Mouse (Mus musculus): ENCODE data around the gene Gm11567. TPM values are rescaled to one million over a fixed set of nuclear protein-coding genes. Genes with fewer than 3 reads are reported as not detected.

Gene Gm11567
- polyA plus RNA-seq (2014; fragmentation: Illumina TruSeq; extraction: RNeasy Lipid Tissue Mini Kit (QIAGEN cat#74804); ENCODE audit: insufficient read depth, low read depth, low replicate concordance) = not detected

DNA sequence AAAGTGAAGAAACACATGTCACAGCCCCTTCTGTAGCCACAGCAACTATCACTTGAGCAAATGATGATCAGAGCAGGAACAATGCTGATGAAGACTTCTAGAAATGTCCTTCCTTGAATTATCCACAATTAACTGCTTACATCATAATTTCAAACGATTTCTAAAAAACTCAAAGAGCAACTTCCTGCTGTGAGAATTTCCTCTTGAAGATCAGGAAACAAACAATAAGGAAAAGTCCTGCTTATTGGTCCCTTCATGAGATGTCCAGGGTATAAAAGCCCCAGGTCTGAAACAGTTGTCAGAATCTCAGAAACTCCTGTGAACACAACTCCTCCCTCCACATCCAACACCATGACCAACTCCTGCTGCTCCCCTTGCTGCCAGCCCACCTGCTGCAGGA, at the start of gene Gm11567:
Gene Gm11567 (plus strand): TSS at position 301 of the 400 bp plus-strand sequence.

DNA sequence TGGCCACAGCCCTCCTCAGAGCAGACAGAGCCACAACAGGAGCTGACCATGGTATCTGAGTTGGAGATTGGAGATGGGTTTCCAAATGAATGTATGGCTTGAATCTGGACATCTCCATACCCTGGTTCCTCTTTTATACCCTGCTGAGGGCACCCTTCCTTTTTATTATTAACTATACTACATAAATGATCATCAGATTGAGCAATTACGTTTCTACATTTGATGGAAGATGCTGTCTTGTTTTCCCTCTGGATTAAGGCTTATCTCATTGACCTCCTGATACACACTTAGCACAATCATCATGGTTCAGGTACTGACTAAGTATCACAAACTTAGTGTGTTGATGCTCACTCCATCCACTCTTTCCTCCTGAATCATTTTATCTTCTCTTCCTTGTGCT, 41.0 kb upstream of the Gm11567 start, which contains the start of gene 2300003K06Rik:
Gene 2300003K06Rik (minus strand): TSS at position 101 of the 400 bp plus-strand sequence.

DNA sequence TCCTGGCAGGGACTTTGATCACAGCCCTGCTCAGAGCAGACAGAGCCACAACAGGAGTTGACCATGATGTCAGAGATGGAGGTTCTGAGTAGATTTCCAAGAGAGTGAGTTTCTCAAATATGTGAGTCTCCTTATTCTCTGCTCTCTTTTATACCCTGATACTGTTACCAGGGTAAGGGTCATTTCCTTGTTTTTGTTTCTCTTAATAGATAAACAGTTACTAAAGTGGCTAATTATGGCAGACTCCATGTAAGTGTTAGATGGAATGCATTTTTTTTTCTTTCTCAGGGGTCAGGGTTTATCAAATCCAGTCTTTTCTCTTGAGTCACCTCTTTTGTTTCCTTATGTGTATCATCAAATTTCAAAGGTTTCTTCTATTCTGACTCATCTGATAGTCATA, 27.5 kb upstream of the Gm11567 start, which contains the start of gene Krtap4-16:
Gene Krtap4-16 (minus strand): TSS at position 101 of the 400 bp plus-strand sequence.

DNA sequence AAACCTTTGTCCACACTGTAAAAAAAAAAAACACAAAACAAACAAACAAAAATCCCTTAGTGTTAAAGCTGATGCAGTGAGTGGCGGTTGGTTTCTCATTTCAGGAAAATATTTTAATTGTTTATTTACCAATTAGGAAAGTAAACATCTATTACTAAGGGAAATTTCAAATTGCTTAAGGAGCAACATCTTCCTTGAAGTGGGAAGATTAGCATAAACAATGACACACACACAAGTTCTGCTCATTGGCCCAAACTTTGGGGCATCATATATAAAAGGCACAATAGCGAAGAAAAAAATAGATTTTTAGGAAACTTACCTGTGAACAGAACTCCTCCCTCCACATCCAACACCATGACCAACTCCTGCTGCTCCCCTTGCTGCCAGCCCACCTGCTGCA, 21.4 kb upstream of the Gm11567 start, which contains the start of gene Gm11568:
Gene Gm11568 (plus strand): TSS at position 301 of the 400 bp plus-strand sequence.

DNA sequence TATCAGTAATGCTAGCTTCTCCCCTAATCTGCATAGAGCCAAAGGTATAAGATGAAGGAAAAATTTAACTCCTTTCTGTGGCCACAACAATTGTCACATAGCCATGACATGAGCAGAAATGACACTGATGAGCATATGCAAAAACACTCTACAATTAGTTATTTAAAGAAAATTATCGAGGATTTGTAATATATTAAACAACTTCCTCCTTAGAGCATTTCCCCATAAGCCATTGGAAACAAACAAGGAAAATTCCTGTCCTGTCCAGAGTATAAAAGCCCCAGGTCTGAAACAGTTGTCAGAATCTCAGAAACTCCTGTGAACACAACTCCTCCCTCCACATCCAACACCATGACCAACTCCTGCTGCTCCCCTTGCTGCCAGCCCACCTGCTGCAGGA, 14.8 kb upstream of the Gm11567 start, which contains the start of gene Gm11559:
Gene Gm11559 (plus strand): TSS at position 301 of the 400 bp plus-strand sequence.

DNA sequence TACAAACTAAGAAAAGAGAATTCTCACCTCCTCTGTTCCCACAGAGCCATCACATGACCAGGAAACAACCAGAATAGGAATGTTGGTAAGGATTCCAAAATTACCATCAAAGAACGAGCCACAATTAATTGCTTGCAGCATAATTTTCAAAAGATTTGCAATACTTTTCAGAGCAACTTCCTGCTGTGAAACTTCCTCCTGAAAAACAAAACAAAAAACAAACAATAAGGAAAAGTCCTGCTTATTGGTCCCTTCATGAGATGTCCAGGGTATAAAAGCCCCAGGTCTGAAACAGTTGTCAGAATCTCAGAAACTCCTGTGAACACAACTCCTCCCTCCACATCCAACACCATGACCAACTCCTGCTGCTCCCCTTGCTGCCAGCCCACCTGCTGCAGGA, 5.9 kb upstream of the Gm11567 start, which contains the start of gene Krtap9-1:
Gene Krtap9-1 (plus strand): TSS at position 301 of the 400 bp plus-strand sequence.

DNA sequence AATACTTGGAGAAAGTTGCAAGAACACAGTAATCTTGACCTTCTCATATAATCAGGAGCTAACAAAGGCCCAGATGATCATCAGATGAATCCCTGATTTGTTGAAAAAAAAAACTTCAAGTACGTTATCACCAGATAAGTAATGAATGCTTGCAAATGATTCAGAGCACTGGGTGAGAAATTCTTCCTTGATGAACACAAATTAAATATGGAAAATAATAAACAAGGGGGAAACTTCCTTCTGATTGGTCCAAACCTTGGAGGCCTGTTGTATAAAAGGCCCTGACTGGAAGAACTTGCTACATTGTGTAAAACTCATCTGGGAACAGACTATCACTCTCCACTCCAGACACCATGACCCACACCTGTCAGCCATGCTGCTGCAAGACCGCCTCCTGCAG, 28.6 kb downstream of the Gm11567 start, which contains the start of gene Krtap31-1:
Gene Krtap31-1 (plus strand): TSS at position 301 of the 400 bp plus-strand sequence.

DNA sequence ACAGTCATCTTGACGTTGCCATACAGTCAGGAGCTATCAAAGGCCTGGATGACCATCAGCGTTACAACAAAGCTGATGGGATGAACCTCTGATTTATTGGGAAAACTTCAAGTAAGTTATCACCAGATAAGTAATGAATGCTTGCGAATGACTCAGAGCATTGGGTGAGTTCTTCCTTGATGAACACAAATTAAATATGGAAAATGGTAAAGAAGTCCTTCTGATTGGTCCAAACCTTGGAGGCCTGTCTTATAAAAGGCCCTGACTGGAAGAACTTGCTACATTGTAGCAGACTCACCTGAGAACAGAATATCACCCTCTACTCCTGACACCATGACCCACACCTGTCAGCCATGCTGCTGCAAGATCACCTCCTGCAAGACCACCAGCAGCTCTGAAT, 35.5 kb downstream of the Gm11567 start, which contains the start of gene Gm11565:
Gene Gm11565 (plus strand): TSS at position 301 of the 400 bp plus-strand sequence.

Other genes with a start within 250 kb of the Gm11567 start
- not detected for gene Krtap4-2, start 244.1 kb upstream of the Gm11567 start, polyA plus RNA-seq (2014; fragmentation: Illumina TruSeq; extraction: RNeasy Lipid Tissue Mini Kit (QIAGEN cat#74804); ENCODE audit: insufficient read depth, low read depth, low replicate concordance)
- not detected for gene Krtap4-7, start 235.1 kb upstream of the Gm11567 start, polyA plus RNA-seq (2014; fragmentation: Illumina TruSeq; extraction: RNeasy Lipid Tissue Mini Kit (QIAGEN cat#74804); ENCODE audit: insufficient read depth, low read depth, low replicate concordance)
- not detected for gene Gm11555, start 229.0 kb upstream of the Gm11567 start, polyA plus RNA-seq (2014; fragmentation: Illumina TruSeq; extraction: RNeasy Lipid Tissue Mini Kit (QIAGEN cat#74804); ENCODE audit: insufficient read depth, low read depth, low replicate concordance)
- not detected for gene Gm11563, start 220.2 kb upstream of the Gm11567 start, polyA plus RNA-seq (2014; fragmentation: Illumina TruSeq; extraction: RNeasy Lipid Tissue Mini Kit (QIAGEN cat#74804); ENCODE audit: insufficient read depth, low read depth, low replicate concordance)
- not detected for gene Krtap4-6, start 213.2 kb upstream of the Gm11567 start, polyA plus RNA-seq (2014; fragmentation: Illumina TruSeq; extraction: RNeasy Lipid Tissue Mini Kit (QIAGEN cat#74804); ENCODE audit: insufficient read depth, low read depth, low replicate concordance)
- gene Gm14190, start 188.4 kb upstream of the Gm11567 start, polyA plus RNA-seq (2014; fragmentation: Illumina TruSeq; extraction: RNeasy Lipid Tissue Mini Kit (QIAGEN cat#74804); ENCODE audit: insufficient read depth, low read depth, low replicate concordance) = not detected
- gene Gm14180, start 144.9 kb upstream of the Gm11567 start, polyA plus RNA-seq (2014; fragmentation: Illumina TruSeq; extraction: RNeasy Lipid Tissue Mini Kit (QIAGEN cat#74804); ENCODE audit: insufficient read depth, low read depth, low replicate concordance) = not detected
- not detected for gene Gm11595, start 106.3 kb upstream of the Gm11567 start, polyA plus RNA-seq (2014; fragmentation: Illumina TruSeq; extraction: RNeasy Lipid Tissue Mini Kit (QIAGEN cat#74804); ENCODE audit: insufficient read depth, low read depth, low replicate concordance)
- gene Krtap4-8, start 98.5 kb upstream of the Gm11567 start, polyA plus RNA-seq (2014; fragmentation: Illumina TruSeq; extraction: RNeasy Lipid Tissue Mini Kit (QIAGEN cat#74804); ENCODE audit: insufficient read depth, low read depth, low replicate concordance) = not detected
- not detected for gene Krtap4-9, start 94.0 kb upstream of the Gm11567 start, polyA plus RNA-seq (2014; fragmentation: Illumina TruSeq; extraction: RNeasy Lipid Tissue Mini Kit (QIAGEN cat#74804); ENCODE audit: insufficient read depth, low read depth, low replicate concordance)
- not detected for gene Gm11596, start 85.7 kb upstream of the Gm11567 start, polyA plus RNA-seq (2014; fragmentation: Illumina TruSeq; extraction: RNeasy Lipid Tissue Mini Kit (QIAGEN cat#74804); ENCODE audit: insufficient read depth, low read depth, low replicate concordance)
- not detected for gene Gm11569, start 80.3 kb upstream of the Gm11567 start, polyA plus RNA-seq (2014; fragmentation: Illumina TruSeq; extraction: RNeasy Lipid Tissue Mini Kit (QIAGEN cat#74804); ENCODE audit: insufficient read depth, low read depth, low replicate concordance)
- gene Gm11554, start 74.7 kb upstream of the Gm11567 start, polyA plus RNA-seq (2014; fragmentation: Illumina TruSeq; extraction: RNeasy Lipid Tissue Mini Kit (QIAGEN cat#74804); ENCODE audit: insufficient read depth, low read depth, low replicate concordance) = not detected
- gene Krtap4-13, start 69.3 kb upstream of the Gm11567 start, polyA plus RNA-seq (2014; fragmentation: Illumina TruSeq; extraction: RNeasy Lipid Tissue Mini Kit (QIAGEN cat#74804); ENCODE audit: insufficient read depth, low read depth, low replicate concordance) = not detected
- not detected for gene Gm11564, start 63.5 kb upstream of the Gm11567 start, polyA plus RNA-seq (2014; fragmentation: Illumina TruSeq; extraction: RNeasy Lipid Tissue Mini Kit (QIAGEN cat#74804); ENCODE audit: insufficient read depth, low read depth, low replicate concordance)
- gene 2300003K06Rik, start 41.1 kb upstream of the Gm11567 start, polyA plus RNA-seq (2014; fragmentation: Illumina TruSeq; extraction: RNeasy Lipid Tissue Mini Kit (QIAGEN cat#74804); ENCODE audit: insufficient read depth, low read depth, low replicate concordance) = not detected
- not detected for gene Krtap4-16, start 27.6 kb upstream of the Gm11567 start, polyA plus RNA-seq (2014; fragmentation: Illumina TruSeq; extraction: RNeasy Lipid Tissue Mini Kit (QIAGEN cat#74804); ENCODE audit: insufficient read depth, low read depth, low replicate concordance)
- not detected for gene Gm11568, start 21.3 kb upstream of the Gm11567 start, polyA plus RNA-seq (2014; fragmentation: Illumina TruSeq; extraction: RNeasy Lipid Tissue Mini Kit (QIAGEN cat#74804); ENCODE audit: insufficient read depth, low read depth, low replicate concordance)
- not detected for gene Gm11559, start 14.7 kb upstream of the Gm11567 start, polyA plus RNA-seq (2014; fragmentation: Illumina TruSeq; extraction: RNeasy Lipid Tissue Mini Kit (QIAGEN cat#74804); ENCODE audit: insufficient read depth, low read depth, low replicate concordance)
- gene Krtap9-1, start 5.8 kb upstream of the Gm11567 start, polyA plus RNA-seq (2014; fragmentation: Illumina TruSeq; extraction: RNeasy Lipid Tissue Mini Kit (QIAGEN cat#74804); ENCODE audit: insufficient read depth, low read depth, low replicate concordance) = not detected
- gene Krtap31-1, start 28.7 kb downstream of the Gm11567 start, polyA plus RNA-seq (2014; fragmentation: Illumina TruSeq; extraction: RNeasy Lipid Tissue Mini Kit (QIAGEN cat#74804); ENCODE audit: insufficient read depth, low read depth, low replicate concordance) = not detected
- gene Gm11565, start 35.6 kb downstream of the Gm11567 start, polyA plus RNA-seq (2014; fragmentation: Illumina TruSeq; extraction: RNeasy Lipid Tissue Mini Kit (QIAGEN cat#74804); ENCODE audit: insufficient read depth, low read depth, low replicate concordance) = not detected
- gene Krtap31-2, start 57.1 kb downstream of the Gm11567 start, polyA plus RNA-seq (2014; fragmentation: Illumina TruSeq; extraction: RNeasy Lipid Tissue Mini Kit (QIAGEN cat#74804); ENCODE audit: insufficient read depth, low read depth, low replicate concordance) = not detected
- not detected for gene Krtap9-5, start 69.3 kb downstream of the Gm11567 start, polyA plus RNA-seq (2014; fragmentation: Illumina TruSeq; extraction: RNeasy Lipid Tissue Mini Kit (QIAGEN cat#74804); ENCODE audit: insufficient read depth, low read depth, low replicate concordance)
- not detected for gene Krtap29-1, start 99.9 kb downstream of the Gm11567 start, polyA plus RNA-seq (2014; fragmentation: Illumina TruSeq; extraction: RNeasy Lipid Tissue Mini Kit (QIAGEN cat#74804); ENCODE audit: insufficient read depth, low read depth, low replicate concordance)
- not detected for gene Krtap16-1, start 107.4 kb downstream of the Gm11567 start, polyA plus RNA-seq (2014; fragmentation: Illumina TruSeq; extraction: RNeasy Lipid Tissue Mini Kit (QIAGEN cat#74804); ENCODE audit: insufficient read depth, low read depth, low replicate concordance)
- gene Krtap17-1, start 114.8 kb downstream of the Gm11567 start, polyA plus RNA-seq (2014; fragmentation: Illumina TruSeq; extraction: RNeasy Lipid Tissue Mini Kit (QIAGEN cat#74804); ENCODE audit: insufficient read depth, low read depth, low replicate concordance) = 4.2 TPM
- not detected for gene Krt33a, start 137.0 kb downstream of the Gm11567 start, polyA plus RNA-seq (2014; fragmentation: Illumina TruSeq; extraction: RNeasy Lipid Tissue Mini Kit (QIAGEN cat#74804); ENCODE audit: insufficient read depth, low read depth, low replicate concordance)
- not detected for gene Krt33b, start 150.7 kb downstream of the Gm11567 start, polyA plus RNA-seq (2014; fragmentation: Illumina TruSeq; extraction: RNeasy Lipid Tissue Mini Kit (QIAGEN cat#74804); ENCODE audit: insufficient read depth, low read depth, low replicate concordance)
- 0.14 TPM for gene Krt34, start 162.4 kb downstream of the Gm11567 start, polyA plus RNA-seq (2014; fragmentation: Illumina TruSeq; extraction: RNeasy Lipid Tissue Mini Kit (QIAGEN cat#74804); ENCODE audit: insufficient read depth, low read depth, low replicate concordance)
- gene Krt31, start 171.4 kb downstream of the Gm11567 start, polyA plus RNA-seq (2014; fragmentation: Illumina TruSeq; extraction: RNeasy Lipid Tissue Mini Kit (QIAGEN cat#74804); ENCODE audit: insufficient read depth, low read depth, low replicate concordance) = not detected
- not detected for gene Krt32, start 209.0 kb downstream of the Gm11567 start, polyA plus RNA-seq (2014; fragmentation: Illumina TruSeq; extraction: RNeasy Lipid Tissue Mini Kit (QIAGEN cat#74804); ENCODE audit: insufficient read depth, low read depth, low replicate concordance)
- not detected for gene Krt35, start 217.1 kb downstream of the Gm11567 start, polyA plus RNA-seq (2014; fragmentation: Illumina TruSeq; extraction: RNeasy Lipid Tissue Mini Kit (QIAGEN cat#74804); ENCODE audit: insufficient read depth, low read depth, low replicate concordance)
- not detected for gene Krt36, start 226.4 kb downstream of the Gm11567 start, polyA plus RNA-seq (2014; fragmentation: Illumina TruSeq; extraction: RNeasy Lipid Tissue Mini Kit (QIAGEN cat#74804); ENCODE audit: insufficient read depth, low read depth, low replicate concordance)
- 0.44 TPM for gene Krt13, start 242.4 kb downstream of the Gm11567 start, polyA plus RNA-seq (2014; fragmentation: Illumina TruSeq; extraction: RNeasy Lipid Tissue Mini Kit (QIAGEN cat#74804); ENCODE audit: insufficient read depth, low read depth, low replicate concordance)

All from lung, adult 10 weeks (tissue).